Comparison of ENCODE assay signal across 8 mouse cellular contexts in genomic region chr4:154961226-154961738, GRCm38 (mm10). TPM values are rescaled to one million over a fixed set of nuclear protein-coding genes. Genes with fewer than 3 reads are reported as not detected.
A peak's percentile ranks its signal among the peaks of the same experiment; 100 is the strongest.
DNase-seq lines count a peak whose midpoint lies in the region; ATAC-seq and TF ChIP-seq lines count a peak whose summit lies in the region.

No protein-coding gene starts in this region.

- peaks cover 65% of the 10 kb centered on the region for H3K4me1 ChIP-seq in lung, embryonic 15.5 days
- H3K4me1 ChIP-seq in kidney, postnatal 0 days (replicated peaks; ENCODE audit: insufficient read depth, low read length) = peaks cover 32% of the 10 kb centered on the region
- H3K4me1 ChIP-seq in midbrain, embryonic 12.5 days = peaks cover 79% of the 10 kb centered on the region
- peaks cover 56% of the 10 kb centered on the region for H3K4me1 ChIP-seq in thymus, adult 2 months (replicated peaks; ENCODE audit: control insufficient read depth, insufficient read depth, low read length)

- WGBS in lung, embryonic 15.5 days = under 1% methylated on average over 47 of the region's 47 CpGs
- 1% methylated on average over 45 of the region's 47 CpGs for WGBS in kidney, postnatal 0 days
- WGBS in midbrain, embryonic 12.5 days = under 1% methylated on average over 47 of the region's 47 CpGs
- WGBS in thymus, adult 2 months = under 1% methylated on average over 47 of the region's 47 CpGs

- H3K4me3 ChIP-seq in lung, embryonic 15.5 days = peak overlapping the region; percentile 36
- peak overlapping the region; percentile 42 for H3K4me3 ChIP-seq in kidney, postnatal 0 days (replicated peaks; ENCODE audit: low read depth, low read length)
- H3K4me3 ChIP-seq in midbrain, embryonic 12.5 days = peak overlapping the region; percentile 67
- peak overlapping the region; percentile 53 for H3K4me3 ChIP-seq in thymus, adult 2 months (ENCODE audit: control insufficient read depth, insufficient read depth, low read length)

- H3K4me2 ChIP-seq in lung, embryonic 15.5 days = peak overlapping the region; percentile 69
- H3K4me2 ChIP-seq in kidney, postnatal 0 days (ENCODE audit: low read length) = peak overlapping the region; percentile 82
- peak overlapping the region; percentile 66 for H3K4me2 ChIP-seq in midbrain, embryonic 12.5 days (replicated peaks)

- ATAC-seq in lung, embryonic 15.5 days (ENCODE audit: borderline replicate concordance, extremely low read depth, low FRiP score, low TSS enrichment) = no peak
- peak; percentile 29 for ATAC-seq in granulocyte monocyte progenitor cell, adult 5-6 weeks (replicated peaks; ENCODE audit: poor library complexity, severe bottlenecking)
- no peak for ATAC-seq in kidney, postnatal 0 days (replicated peaks; ENCODE audit: low FRiP score, low read depth)
- no peak for ATAC-seq in midbrain, embryonic 12.5 days (ENCODE audit: low FRiP score, low read depth)

- no peak for TF ChIP-seq POLR2A in brain, embryonic 14.5 days (IDR thresholded peaks at IDR 0.05; ENCODE audit: borderline replicate concordance, extremely low read depth, insufficient read depth, insufficient read length, poor library complexity, severe bottlenecking)
- no peak for TF ChIP-seq POLR2A in thymus, adult 2 months (IDR thresholded peaks at IDR 0.05; ENCODE audit: control insufficient read depth, extremely low read depth, insufficient read depth, low read length, poor library complexity)

- H3K9ac ChIP-seq in lung, embryonic 15.5 days = no peak overlapping the region
- H3K9ac ChIP-seq in kidney, postnatal 0 days (ENCODE audit: low read depth, low read length) = peak overlapping the region; percentile 46
- peak overlapping the region; percentile 91 for H3K9ac ChIP-seq in midbrain, embryonic 12.5 days (replicated peaks)

- TF ChIP-seq CTCF in brain, embryonic 14.5 days (IDR thresholded peaks at IDR 0.05; ENCODE audit: borderline replicate concordance, extremely low read depth, insufficient read depth, insufficient read length) = no peak
- peak; percentile 1; the same call in 1 of the 2 replicates for TF ChIP-seq CTCF in kidney, postnatal 0 days (IDR thresholded peaks at IDR 0.05; ENCODE audit: low read depth)
- TF ChIP-seq CTCF in thymus, adult 2 months (IDR thresholded peaks at IDR 0.05; ENCODE audit: borderline replicate concordance, control insufficient read depth, extremely low read depth, insufficient read depth, low read length, poor library complexity) = peak; percentile 27; the same call in 1 of the 2 replicates

- H3K36me3 ChIP-seq in lung, embryonic 15.5 days = no peaks in the 10 kb centered on the region
- H3K36me3 ChIP-seq in kidney, postnatal 0 days (ENCODE audit: insufficient read depth, low read length) = no peaks in the 10 kb centered on the region
- H3K36me3 ChIP-seq in midbrain, embryonic 12.5 days = peaks cover 9% of the 10 kb centered on the region; the same call in 1 of the 2 replicates
- H3K36me3 ChIP-seq in thymus, adult 2 months (ENCODE audit: control insufficient read depth, insufficient read depth, low read length) = no peaks in the 10 kb centered on the region

- DNase-seq in lung, postnatal 36 days = no peak
- peak; percentile 58 for DNase-seq in brain, embryonic 14.5 days (ENCODE audit: low read depth)
- peak; percentile 25 for DNase-seq in kidney, postnatal 0 days (ENCODE audit: low spot score)
- peak; percentile 66 for DNase-seq in thymus, adult 2 months
- no peak for DNase-seq in layer of hippocampus, adult 9-11 months

- H3K27me3 ChIP-seq in lung, embryonic 15.5 days = peaks cover 72% of the 10 kb centered on the region
- peaks cover 41% of the 10 kb centered on the region for H3K27me3 ChIP-seq in kidney, postnatal 0 days (ENCODE audit: insufficient read depth, low read length)
- peaks cover 34% of the 10 kb centered on the region for H3K27me3 ChIP-seq in midbrain, embryonic 12.5 days
- H3K27me3 ChIP-seq in thymus, adult 2 months (ENCODE audit: control insufficient read depth, insufficient read depth, low read length) = no peaks in the 10 kb centered on the region; the same call in 1 of the 2 replicates

- H3K9me3 ChIP-seq in lung, embryonic 15.5 days = no peaks in the 10 kb centered on the region
- no peaks in the 10 kb centered on the region for H3K9me3 ChIP-seq in kidney, postnatal 0 days (replicated peaks; ENCODE audit: low read length)
- no peaks in the 10 kb centered on the region for H3K9me3 ChIP-seq in midbrain, embryonic 12.5 days

- H3K27ac ChIP-seq in lung, embryonic 15.5 days = no peak overlapping the region
- no peak overlapping the region; the same call in 1 of the 2 replicates for H3K27ac ChIP-seq in kidney, postnatal 0 days
- H3K27ac ChIP-seq in midbrain, embryonic 12.5 days (replicated peaks) = peak overlapping the region; percentile 99
- H3K27ac ChIP-seq in thymus, adult 2 months (ENCODE audit: control insufficient read depth, insufficient read depth, low read length) = no peak overlapping the region

RNA-seq across cellular contexts. Expression of gene Hes5, which starts 0.6 kb away (rescaled TPM):
- polyA plus RNA-seq in lung, embryonic 15.5 days (2015; fragmentation: Nextera tagmentation; extraction: Ambion mirVana) = 0.29 and 0.69 TPM in 2 replicates
- 76.0 and 114 TPM in 2 replicates for polyA plus RNA-seq in brain, embryonic 14.5 days (2012; rRNA removed)
- total RNA-seq in granulocyte monocyte progenitor cell, adult 5-6 weeks (2014; fragmentation: Nextera tagmentation) = 0.85 TPM in 1 of 2 replicates, not detected in the other
- 0.52 TPM in 1 of 2 replicates, not detected in the other for total RNA-seq in granulocyte monocyte progenitor cell, adult 5-6 weeks (2017)
- 5.8 and 6.2 TPM in 2 replicates for polyA plus RNA-seq in kidney, postnatal 0 days (2015; fragmentation: Nextera tagmentation; extraction: Ambion mirVana)
- polyA plus RNA-seq in midbrain, embryonic 12.5 days (2016; fragmentation: Nextera tagmentation; extraction: Ambion mirVana) = 800 and 870 TPM in 2 replicates
- 4.1 and 5.6 TPM in 2 replicates for polyA plus RNA-seq in thymus, adult 2 months (2012; rRNA removed)

RNA-seq across cellular contexts. Expression of gene Pank4, which starts 2.6 kb away (rescaled TPM):
- polyA plus RNA-seq in lung, embryonic 15.5 days (2015; fragmentation: Nextera tagmentation; extraction: Ambion mirVana) = 48.0 and 51.0 TPM in 2 replicates
- 68.0 and 95.5 TPM in 2 replicates for polyA plus RNA-seq in brain, embryonic 14.5 days (2012; rRNA removed)
- 36.3 and 45.1 TPM in 2 replicates for total RNA-seq in granulocyte monocyte progenitor cell, adult 5-6 weeks (2014; fragmentation: Nextera tagmentation)
- 17.3 and 20.8 TPM in 2 replicates for total RNA-seq in granulocyte monocyte progenitor cell, adult 5-6 weeks (2017)
- 30.4 TPM in 2 replicates for polyA plus RNA-seq in kidney, postnatal 0 days (2015; fragmentation: Nextera tagmentation; extraction: Ambion mirVana)
- 48.5 and 50.2 TPM in 2 replicates for polyA plus RNA-seq in midbrain, embryonic 12.5 days (2016; fragmentation: Nextera tagmentation; extraction: Ambion mirVana)
- polyA plus RNA-seq in thymus, adult 2 months (2012; rRNA removed) = 121 and 155 TPM in 2 replicates

RNA-seq across cellular contexts. Expression of gene Tnfrsf14, which starts 32.9 kb away (rescaled TPM):
- 1.3 and 1.9 TPM in 2 replicates for polyA plus RNA-seq in lung, embryonic 15.5 days (2015; fragmentation: Nextera tagmentation; extraction: Ambion mirVana)
- polyA plus RNA-seq in brain, embryonic 14.5 days (2012; rRNA removed) = 0.79 and 1.8 TPM in 2 replicates
- 85.4 and 110 TPM in 2 replicates for total RNA-seq in granulocyte monocyte progenitor cell, adult 5-6 weeks (2014; fragmentation: Nextera tagmentation)
- 33.2 and 38.4 TPM in 2 replicates for total RNA-seq in granulocyte monocyte progenitor cell, adult 5-6 weeks (2017)
- 0.75 and 1.3 TPM in 2 replicates for polyA plus RNA-seq in kidney, postnatal 0 days (2015; fragmentation: Nextera tagmentation; extraction: Ambion mirVana)
- polyA plus RNA-seq in midbrain, embryonic 12.5 days (2016; fragmentation: Nextera tagmentation; extraction: Ambion mirVana) = 0.78 and 1.0 TPM in 2 replicates
- polyA plus RNA-seq in thymus, adult 2 months (2012; rRNA removed) = 215 and 227 TPM in 2 replicates

Comparison
In these comparisons a context has a peak if more than half of its experiments do, and no peak if none do; other contexts are left out.
1. DNase-seq: peak in brain, embryonic 14.5 days (single experiment), kidney, postnatal 0 days (single experiment) and thymus, adult 2 months (single experiment); none in lung, postnatal 36 days (single experiment) and layer of hippocampus, adult 9-11 months (single experiment).
2. RNA of gene Tnfrsf14, which starts 32.9 kb away (polyA plus RNA-seq): 215 to 227 TPM in thymus, adult 2 months; 1.3 to 1.9 TPM in lung, embryonic 15.5 days, 0.79 to 1.8 TPM in brain, embryonic 14.5 days, 0.75 to 1.3 TPM in kidney, postnatal 0 days and 0.78 to 1.0 TPM in midbrain, embryonic 12.5 days; every median in the first group is over 10 times any median in the second.
3. Peak in every context shown above with its lines, with median percentiles within 50 percentile points of each other: H3K4me2 ChIP-seq and H3K4me3 ChIP-seq.